Mouse (Mus musculus): Measurements from ENCODE around the gene Alox5ap. TPM values are rescaled to one million over a fixed set of nuclear protein-coding genes. Genes with fewer than 3 reads are reported as not detected.

Alox5ap gene
- 11.0 and 13.8 TPM in 2 replicates for polyA plus RNA-seq (2016; fragmentation: Nextera tagmentation; extraction: Ambion mirVana)

DNA sequence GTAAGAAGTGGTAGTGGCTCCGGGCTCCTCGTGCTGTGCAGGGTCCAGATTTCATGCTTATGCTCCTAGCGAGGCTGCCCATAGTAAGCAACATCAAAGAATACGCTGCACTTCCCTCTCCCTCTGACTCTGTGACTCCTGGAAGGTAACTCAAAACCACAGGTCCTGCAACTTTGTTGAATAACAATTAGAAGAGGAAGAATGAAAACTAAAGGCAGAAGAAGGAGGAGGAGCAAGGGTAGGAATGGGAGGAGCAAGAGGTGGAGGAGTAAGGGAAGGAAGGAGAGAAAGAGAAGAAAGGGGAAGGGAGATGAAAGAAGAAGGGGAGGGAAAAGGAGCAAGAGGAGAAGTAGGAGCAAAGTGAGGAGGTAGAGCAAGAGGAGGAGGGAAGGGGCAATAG lies at the start of gene Alox5ap:
TSS of gene Alox5ap (plus strand) at position 363 of the 400 bp plus-strand sequence.
- H3K27me3 ChIP-seq = no peaks in the 10 kb centered on the region
- H3K27ac ChIP-seq = no peak within 1 kb of the TSS
- H3K9me3 ChIP-seq = 0 out of 2 replicates have a peak, but pooled peaks cover 4% of the 10 kb centered on the region
- H3K36me3 ChIP-seq = no peaks in the 10 kb centered on the region
- H3K4me2 ChIP-seq = no peak within 1 kb of the TSS
- no peak within 1 kb of the TSS for H3K4me3 ChIP-seq (replicated peaks)
- ATAC-seq (ENCODE audit: insufficient number of reproducible peaks, insufficient read depth, low FRiP score, low TSS enrichment, low read depth) = no peak
- 44% methylated on average over 4 of the region's 4 CpGs for WGBS
- no peak within 1 kb of the TSS for H3K9ac ChIP-seq (replicated peaks)
- H3K4me1 ChIP-seq (replicated peaks) = peaks cover 2% of the 10 kb centered on the region

DNA sequence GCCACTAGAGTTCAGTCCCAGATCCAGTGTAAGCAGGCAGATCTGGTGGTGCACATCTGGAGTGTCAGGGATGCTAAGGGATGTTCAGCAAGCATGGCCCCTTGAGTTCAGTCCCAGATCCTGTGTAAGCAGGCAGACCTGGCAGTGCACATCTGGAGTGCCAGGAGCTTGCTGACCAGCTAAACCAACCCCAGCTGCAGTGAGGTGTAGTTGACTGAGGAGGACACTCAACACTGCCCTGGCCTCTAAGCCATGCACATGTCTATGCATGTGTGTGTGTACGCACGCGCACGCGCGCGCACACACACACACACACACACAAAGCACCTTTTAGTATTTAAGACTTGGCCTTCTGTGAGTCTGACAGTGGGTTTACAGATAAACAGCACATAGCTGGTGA lies 49.0 kb upstream of the Alox5ap start:
- WGBS = 97% methylated on average over 7 of the region's 7 CpGs
- Histone ChIP-seq H3K27me3 (no peaks in the 10 kb centered on the region), H3K27ac (no peak overlapping the region), H3K9me3 (0 out of 2 replicates have a peak, but pooled peaks cover 4% of the 10 kb centered on the region), H3K4me1 (replicated peaks) (no peaks in the 10 kb centered on the region), H3K9ac (replicated peaks) (no peak overlapping the region), H3K4me2 (no peak overlapping the region), H3K36me3 (peaks cover 73% of the 10 kb centered on the region), H3K4me3 (replicated peaks) (no peak overlapping the region)
- ATAC-seq (ENCODE audit: insufficient number of reproducible peaks, insufficient read depth, low FRiP score, low TSS enrichment, low read depth) = no peak

DNA sequence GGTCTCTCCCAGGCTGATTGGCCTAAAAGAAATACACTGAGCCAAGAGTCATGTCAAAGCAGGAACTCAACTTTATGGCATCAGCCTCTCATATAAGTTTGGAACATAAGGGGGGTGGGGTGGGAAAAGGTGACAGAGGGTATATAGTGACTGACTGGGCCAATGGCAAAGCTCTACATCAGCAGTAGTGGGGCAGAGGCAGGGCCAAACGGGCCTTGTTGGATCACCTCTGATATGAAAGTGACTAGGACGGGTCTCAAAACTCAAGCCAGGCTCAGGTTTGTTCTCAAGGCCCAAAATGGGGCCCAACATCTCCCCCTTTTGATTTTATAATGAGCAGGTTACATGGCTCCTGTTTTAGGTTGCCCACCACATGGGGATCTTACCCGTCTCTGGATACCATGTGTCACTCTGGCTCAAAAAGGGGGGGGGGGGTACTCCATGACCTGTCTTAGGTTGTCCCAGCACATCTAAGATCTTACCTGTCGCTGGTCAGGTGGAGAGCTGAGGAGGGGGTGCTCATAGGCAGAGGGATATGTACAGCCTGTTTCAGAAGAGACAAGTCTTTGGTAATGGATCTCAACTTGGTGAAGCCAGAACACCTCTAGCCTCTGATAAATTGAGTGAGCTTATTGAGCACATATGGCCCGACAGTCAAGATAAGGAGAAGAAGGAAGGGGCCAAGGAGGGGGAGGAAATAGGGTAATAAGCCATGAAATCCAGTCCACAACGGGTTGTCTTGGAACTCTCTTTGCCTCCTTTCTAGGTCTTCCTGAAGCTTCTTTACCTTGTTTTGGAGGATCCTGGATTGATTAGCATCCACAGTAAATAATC lies 46.8 kb upstream of the Alox5ap start:
- ATAC-seq (ENCODE audit: insufficient number of reproducible peaks, insufficient read depth, low FRiP score, low TSS enrichment, low read depth) = no peak
- Histone ChIP-seq H3K4me3 (replicated peaks) (no peak overlapping the region), H3K36me3 (peaks cover 51% of the 10 kb centered on the region), H3K27me3 (no peaks in the 10 kb centered on the region), H3K9me3 (peaks cover 10% of the 10 kb centered on the region; the same call in 1 of the 2 replicates), H3K4me1 (replicated peaks) (no peaks in the 10 kb centered on the region), H3K27ac (no peak overlapping the region), H3K4me2 (no peak overlapping the region), H3K9ac (replicated peaks) (no peak overlapping the region)
- WGBS = 78% methylated on average over 6 of the region's 6 CpGs

DNA sequence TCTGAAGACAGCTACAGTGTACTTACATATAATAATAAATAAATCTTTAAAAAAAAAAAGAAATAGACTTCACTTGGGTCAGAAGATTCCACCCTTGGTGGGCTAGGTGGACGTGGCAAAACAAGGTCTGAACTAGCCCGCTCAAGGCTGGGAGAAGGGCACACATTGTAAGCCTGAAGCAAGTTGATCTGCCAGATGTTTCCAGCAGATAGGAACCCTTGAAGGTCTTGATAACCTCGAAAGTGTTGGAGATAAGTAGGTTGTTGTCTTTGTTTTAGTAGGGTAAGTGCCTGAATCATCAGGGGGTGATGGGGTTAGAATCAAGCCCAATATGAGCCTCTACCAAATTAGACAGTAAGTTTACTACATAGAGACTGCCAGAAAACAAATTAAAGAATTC lies 45.1 kb upstream of the Alox5ap start:
- Histone ChIP-seq H3K4me3 (replicated peaks) (no peak overlapping the region), H3K4me1 (replicated peaks) (peaks cover 6% of the 10 kb centered on the region), H3K9me3 (peaks cover 10% of the 10 kb centered on the region; the same call in 1 of the 2 replicates), H3K36me3 (peaks cover 34% of the 10 kb centered on the region), H3K27ac (no peak overlapping the region), H3K9ac (replicated peaks) (no peak overlapping the region), H3K27me3 (no peaks in the 10 kb centered on the region), H3K4me2 (no peak overlapping the region)
- 80% methylated on average over 3 of the region's 3 CpGs for WGBS
- no peak for ATAC-seq (ENCODE audit: insufficient number of reproducible peaks, insufficient read depth, low FRiP score, low TSS enrichment, low read depth)

DNA sequence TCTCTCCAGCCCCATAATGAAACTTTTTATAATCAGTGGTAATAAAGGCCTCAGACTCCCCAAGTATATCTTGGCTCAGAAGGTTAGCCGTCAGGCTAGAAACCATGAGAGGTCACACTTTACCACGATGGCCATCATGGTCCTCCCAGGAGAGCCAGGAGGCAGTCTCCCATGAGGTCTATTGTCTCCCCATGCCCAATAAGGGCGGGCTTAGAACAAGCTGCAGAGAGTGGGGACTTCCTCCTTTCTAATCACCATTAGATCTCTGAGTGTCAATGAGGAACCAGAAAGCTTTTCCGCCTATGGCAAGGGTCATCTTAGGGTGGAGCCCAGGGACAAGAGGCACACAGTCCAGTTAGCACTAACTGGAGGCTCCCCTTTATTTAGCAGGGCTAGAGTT lies 43.2 kb upstream of the Alox5ap start:
- no peak overlapping the region for H3K9ac ChIP-seq (replicated peaks)
- peaks cover 14% of the 10 kb centered on the region for H3K4me1 ChIP-seq (replicated peaks)
- H3K27ac ChIP-seq = no peak overlapping the region
- peaks cover 15% of the 10 kb centered on the region for H3K36me3 ChIP-seq
- no peaks in the 10 kb centered on the region for H3K27me3 ChIP-seq
- WGBS = 92% methylated on average over 4 of the region's 4 CpGs
- H3K4me3 ChIP-seq (replicated peaks) = no peak overlapping the region
- no peak overlapping the region for H3K4me2 ChIP-seq
- no peak for ATAC-seq (ENCODE audit: insufficient number of reproducible peaks, insufficient read depth, low FRiP score, low TSS enrichment, low read depth)
- peaks cover 10% of the 10 kb centered on the region; the same call in 1 of the 2 replicates for H3K9me3 ChIP-seq

DNA sequence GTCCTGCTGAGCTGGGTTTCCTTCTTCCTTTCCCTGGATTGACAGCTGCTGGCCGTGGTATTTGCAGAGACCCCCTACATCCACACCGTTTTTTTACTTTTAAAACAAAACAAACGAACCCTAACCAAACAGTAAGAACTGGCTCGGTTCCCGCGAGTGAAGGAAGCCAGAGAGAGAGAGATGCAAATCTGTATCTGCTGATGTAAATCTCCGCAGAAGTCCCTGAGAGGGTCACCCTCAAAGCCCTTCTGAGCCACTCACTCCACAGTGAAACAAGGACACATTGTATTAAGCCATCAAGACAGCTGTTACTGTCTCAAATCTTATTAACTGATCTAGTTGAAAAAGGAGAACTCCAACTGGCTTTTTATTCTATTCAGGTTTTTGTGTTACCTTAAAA lies 39.9 kb upstream of the Alox5ap start:
- Histone ChIP-seq H3K27ac (peak overlapping the region; percentile 41; the same call in 1 of the 2 replicates), H3K4me2 (no peak overlapping the region), H3K4me3 (replicated peaks) (no peak overlapping the region), H3K9me3 (peaks cover 6% of the 10 kb centered on the region; the same call in 1 of the 2 replicates), H3K9ac (replicated peaks) (no peak overlapping the region), H3K4me1 (replicated peaks) (peaks cover 14% of the 10 kb centered on the region), H3K36me3 (no peaks in the 10 kb centered on the region), H3K27me3 (no peaks in the 10 kb centered on the region)
- WGBS = 37% methylated on average over 7 of the region's 7 CpGs
- ATAC-seq (ENCODE audit: insufficient number of reproducible peaks, insufficient read depth, low FRiP score, low TSS enrichment, low read depth) = no peak

DNA sequence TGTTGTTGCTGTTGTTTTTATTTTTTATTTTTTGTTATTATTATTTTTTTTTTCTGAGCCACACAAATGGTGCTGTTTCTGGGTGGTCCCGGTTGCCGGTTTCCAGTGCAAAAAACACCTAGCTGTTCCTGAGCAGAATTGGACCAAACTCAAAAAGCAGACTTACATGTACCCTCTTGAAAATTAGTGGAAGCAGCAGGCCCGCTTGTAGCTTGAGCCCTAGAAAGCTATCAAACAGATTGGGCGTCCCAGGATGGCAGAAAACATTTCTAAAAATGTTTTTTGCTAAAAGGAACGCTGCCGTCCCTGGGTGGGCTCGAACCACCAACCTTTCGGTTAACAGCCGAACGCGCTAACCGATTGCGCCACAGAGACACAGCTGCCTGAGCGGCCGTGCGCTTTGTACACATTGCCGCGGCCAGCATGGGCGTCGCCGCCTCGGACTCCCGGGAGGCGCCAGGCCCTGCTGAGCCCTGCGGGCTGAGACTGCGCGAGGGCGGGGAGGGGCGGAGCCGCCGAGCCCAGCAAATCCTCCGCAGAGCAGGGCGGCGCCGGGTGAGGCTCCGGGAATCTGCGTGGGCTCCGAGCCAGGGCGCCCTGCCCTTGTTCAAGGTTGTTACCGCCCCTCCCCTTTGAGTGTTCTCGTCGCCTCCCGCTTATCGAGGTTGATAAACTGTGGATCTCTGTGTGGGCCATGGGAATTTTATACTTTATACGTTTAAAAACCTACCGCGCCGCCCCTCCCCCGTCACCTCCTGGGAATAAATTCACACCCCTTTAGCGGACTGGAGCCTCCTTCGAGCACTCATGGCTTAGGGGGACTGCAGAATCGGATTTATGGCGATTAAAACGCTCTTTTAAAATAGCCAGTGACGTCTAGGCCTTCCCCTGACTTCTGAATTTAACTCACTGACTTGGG lies 35.6 kb upstream of the Alox5ap start:
- ATAC-seq (ENCODE audit: insufficient number of reproducible peaks, insufficient read depth, low FRiP score, low TSS enrichment, low read depth) = peak; percentile 99
- Histone ChIP-seq H3K4me1 (replicated peaks) (peaks cover 21% of the 10 kb centered on the region), H3K4me3 (replicated peaks) (peak overlapping the region; percentile 49), H3K4me2 (peak overlapping the region; percentile 53), H3K27ac (peak overlapping the region; percentile 92), H3K9me3 (peaks cover 8% of the 10 kb centered on the region; the same call in 1 of the 2 replicates), H3K36me3 (no peaks in the 10 kb centered on the region), H3K27me3 (no peaks in the 10 kb centered on the region), H3K9ac (replicated peaks) (peak overlapping the region; percentile 58)
- 3% methylated on average over 55 of the region's 55 CpGs for WGBS

DNA sequence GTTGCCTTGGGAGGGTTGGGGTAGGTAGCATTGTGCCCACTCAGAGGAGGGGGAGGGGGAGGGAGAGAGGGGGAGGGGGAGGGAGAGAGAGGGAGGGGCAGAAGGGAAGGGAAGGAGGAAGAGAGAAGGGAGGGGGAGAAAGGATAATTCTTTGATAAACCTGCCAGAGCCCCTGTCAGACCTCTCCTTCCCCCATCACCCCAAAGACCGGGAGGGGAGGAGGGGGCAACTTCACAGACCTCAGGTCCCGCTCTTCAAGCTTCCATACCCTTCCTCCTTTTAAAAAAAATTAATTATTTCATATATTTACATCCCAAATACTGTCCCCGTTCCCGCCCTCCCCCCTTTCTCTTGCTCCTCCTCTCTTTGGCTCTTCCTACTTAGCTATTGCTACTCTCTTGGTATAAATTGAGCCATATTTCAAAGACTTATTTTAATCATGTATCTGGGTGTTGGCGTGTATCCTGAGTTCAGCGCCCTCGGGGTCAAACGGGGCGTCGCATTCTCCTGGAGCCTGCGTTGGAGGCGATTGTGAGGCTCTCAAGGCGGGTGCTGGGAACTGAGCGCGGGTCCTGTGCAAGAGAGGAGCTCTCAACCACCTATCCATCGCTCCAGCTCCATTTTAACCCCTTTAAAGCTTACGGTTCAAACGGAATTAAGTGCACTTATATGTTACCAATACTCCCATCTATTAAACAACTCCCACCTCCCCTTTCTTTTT lies 34.8 kb upstream of the Alox5ap start:
- Histone ChIP-seq H3K4me2 (peak overlapping the region; percentile 53), H3K9me3 (peaks cover 8% of the 10 kb centered on the region; the same call in 1 of the 2 replicates), H3K36me3 (no peaks in the 10 kb centered on the region), H3K27me3 (no peaks in the 10 kb centered on the region), H3K4me1 (replicated peaks) (peaks cover 13% of the 10 kb centered on the region), H3K9ac (replicated peaks) (peak overlapping the region; percentile 58), H3K27ac (peak overlapping the region; percentile 92), H3K4me3 (replicated peaks) (peak overlapping the region; percentile 49)
- WGBS = 74% methylated on average over 18 of the region's 18 CpGs
- ATAC-seq (ENCODE audit: insufficient number of reproducible peaks, insufficient read depth, low FRiP score, low TSS enrichment, low read depth) = no peak

DNA sequence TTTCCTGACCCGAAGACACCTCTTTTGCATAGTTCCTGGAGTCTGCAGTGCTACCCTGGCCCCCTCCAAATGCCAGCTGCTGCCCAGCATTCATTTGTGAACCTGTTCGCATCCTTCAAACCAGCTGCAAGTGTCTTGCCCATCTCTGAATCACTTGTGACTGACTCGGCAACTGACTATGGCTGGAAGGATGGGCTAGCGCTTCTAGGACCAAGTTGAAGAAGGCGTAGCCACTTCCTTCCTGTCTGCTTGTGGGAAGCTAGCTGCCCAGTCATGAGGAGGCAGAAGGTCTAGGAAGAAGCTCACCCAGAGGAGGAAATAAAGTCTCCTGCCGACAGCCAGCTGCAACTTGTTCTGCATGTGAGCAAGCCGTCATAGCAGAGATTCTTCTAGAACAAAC lies 29.6 kb upstream of the Alox5ap start:
- H3K36me3 ChIP-seq = no peaks in the 10 kb centered on the region
- no peak overlapping the region for H3K9ac ChIP-seq (replicated peaks)
- no peaks in the 10 kb centered on the region for H3K27me3 ChIP-seq
- H3K4me2 ChIP-seq = no peak overlapping the region
- no peak overlapping the region for H3K4me3 ChIP-seq (replicated peaks)
- peaks cover 6% of the 10 kb centered on the region; the same call in 1 of the 2 replicates for H3K9me3 ChIP-seq
- WGBS = 90% methylated on average over 7 of the region's 7 CpGs
- no peak for ATAC-seq (ENCODE audit: insufficient number of reproducible peaks, insufficient read depth, low FRiP score, low TSS enrichment, low read depth)
- H3K4me1 ChIP-seq (replicated peaks) = peaks cover 8% of the 10 kb centered on the region
- H3K27ac ChIP-seq = no peak overlapping the region

DNA sequence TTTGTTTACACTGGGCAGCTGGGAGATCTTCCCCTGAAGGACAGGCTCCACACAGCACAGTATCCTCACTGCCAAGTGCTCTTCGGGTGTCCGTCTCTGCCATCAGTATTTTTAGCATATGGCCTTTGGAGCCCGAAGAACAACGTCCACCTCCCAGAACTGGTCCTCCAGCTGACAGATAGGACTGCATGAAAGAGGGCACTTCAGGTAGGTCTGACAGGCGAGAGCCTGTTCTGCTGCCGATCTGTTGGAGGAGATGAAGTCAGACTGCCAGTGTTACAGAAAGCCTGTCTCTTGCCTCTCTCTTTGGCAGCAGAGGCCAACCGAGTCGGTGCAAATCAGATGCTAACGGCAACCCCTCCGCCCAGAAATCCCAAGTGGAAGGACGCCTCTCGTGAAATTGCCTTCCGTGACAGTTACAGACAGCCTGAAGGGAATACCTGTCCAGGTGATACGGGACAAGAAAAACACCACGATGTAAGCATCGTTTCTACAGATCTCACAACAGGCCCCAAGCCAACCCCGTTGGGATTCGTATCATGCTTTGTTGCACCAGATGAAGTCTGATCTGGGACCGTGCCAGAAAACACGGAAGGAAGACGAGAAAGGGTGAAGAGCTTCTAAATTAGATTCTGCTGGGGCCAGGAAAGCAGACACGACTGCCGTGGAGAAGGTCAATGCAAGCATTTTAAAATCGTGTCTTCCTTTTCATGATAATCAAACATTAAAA lies 27.2 kb upstream of the Alox5ap start:
- ATAC-seq (ENCODE audit: insufficient number of reproducible peaks, insufficient read depth, low FRiP score, low TSS enrichment, low read depth) = no peak
- H3K4me3 ChIP-seq (replicated peaks) = no peak overlapping the region
- 86% methylated on average over 24 of the region's 24 CpGs for WGBS

More for the DNA sequence above, 27.2 kb upstream of the Alox5ap start:
- peaks cover 8% of the 10 kb centered on the region for H3K4me1 ChIP-seq (replicated peaks)
- H3K9ac ChIP-seq (replicated peaks) = no peak overlapping the region
- H3K9me3 ChIP-seq = peaks cover 7% of the 10 kb centered on the region; the same call in 1 of the 2 replicates
- H3K4me2 ChIP-seq = no peak overlapping the region
- no peaks in the 10 kb centered on the region for H3K27me3 ChIP-seq
- H3K36me3 ChIP-seq = no peaks in the 10 kb centered on the region
- no peak overlapping the region for H3K27ac ChIP-seq
